Mouse (Mus musculus) common myeloid progenitor, adult 5-6 weeks (primary cell): ENCODE data around the gene Kcnd3. TPM values are rescaled to one million over a fixed set of nuclear protein-coding genes. Genes with fewer than 3 reads are reported as not detected.

Experiments
- ATAC-seq: replicated peaks from 2 replicates; pipeline ENCODE4 v1.8.0; 2016; ENCODE audit warnings: low read depth, mild to moderate bottlenecking, moderate TSS enrichment, inconsistent platforms; ENCODE audit not compliant: poor library complexity, severe bottlenecking
- total RNA-seq: library from RNA; stranded (forward); fragments of 200-1000, 187-1606 nt; gene quantifications from 2 replicates; pipeline ENCODE4 v1.2.3, GENCODE M21; 2017

Kcnd3 gene
- total RNA-seq, 1 experiment from 2014 or later, result not detected

- no peak for ATAC-seq
Observed at GRCm38 (mm10) chr3:105452556-105453213, 555 bp downstream of the Kcnd3 start.

DNA sequence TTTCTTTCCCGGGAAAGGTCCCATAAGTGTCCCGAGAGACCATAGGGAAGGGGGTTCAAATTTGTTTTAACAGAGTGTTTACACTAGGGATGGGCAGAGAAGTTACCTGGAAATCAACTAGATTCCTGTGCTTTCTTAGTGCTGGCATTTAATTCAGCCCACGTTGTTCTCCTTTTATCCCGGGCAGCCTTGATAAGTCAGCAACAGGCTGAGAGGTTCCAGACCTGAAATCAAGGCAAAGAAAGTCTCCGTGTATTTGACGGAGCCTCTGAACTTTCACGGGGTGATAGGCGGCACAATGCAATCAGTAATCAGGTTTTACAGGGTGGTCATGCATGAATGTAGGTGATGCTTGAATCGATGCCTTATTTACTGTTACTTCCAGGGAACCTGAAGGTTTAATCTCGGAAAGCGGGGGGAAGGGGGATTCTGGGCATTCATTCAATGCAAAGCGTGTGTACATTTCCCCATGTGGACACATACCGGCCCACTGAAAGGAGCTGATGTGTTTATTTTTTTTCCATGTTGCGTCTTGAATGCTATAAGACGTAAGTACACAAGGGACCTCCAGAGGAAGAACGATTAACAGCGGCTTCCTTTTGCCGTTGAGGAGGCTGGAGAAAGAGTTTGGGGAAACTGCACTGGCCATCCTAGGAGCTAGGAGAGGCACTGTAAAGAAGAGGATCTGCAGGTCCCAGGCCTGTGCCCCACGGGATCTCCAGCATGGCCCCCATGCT, 1.3 kb downstream of the Kcnd3 start:
- ATAC-seq, result no peak

DNA sequence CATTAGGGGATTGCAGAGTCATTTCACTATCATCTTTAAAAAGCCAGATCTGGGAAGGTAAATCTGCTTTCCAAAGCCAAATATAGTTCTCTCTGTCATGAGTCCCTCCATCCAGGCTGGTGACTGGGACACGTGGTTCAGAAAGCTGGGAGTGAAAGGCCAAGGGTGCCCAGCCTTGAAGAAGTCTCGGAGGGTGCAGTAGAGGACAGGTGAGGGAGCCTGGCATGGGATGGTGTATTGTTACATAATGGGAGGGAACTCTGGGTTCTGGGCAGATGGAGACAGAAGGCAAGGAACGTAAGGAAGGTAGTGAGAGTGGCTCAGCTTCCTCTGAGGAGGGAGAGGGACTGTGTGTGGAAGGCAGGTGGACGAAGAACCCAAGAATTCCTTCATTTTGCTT, 5.5 kb downstream of the Kcnd3 start:
- ATAC-seq, result no peak

- no peak for ATAC-seq
Observed at GRCm38 (mm10) chr3:105466538-105466937, 14.4 kb downstream of the Kcnd3 start.

DNA sequence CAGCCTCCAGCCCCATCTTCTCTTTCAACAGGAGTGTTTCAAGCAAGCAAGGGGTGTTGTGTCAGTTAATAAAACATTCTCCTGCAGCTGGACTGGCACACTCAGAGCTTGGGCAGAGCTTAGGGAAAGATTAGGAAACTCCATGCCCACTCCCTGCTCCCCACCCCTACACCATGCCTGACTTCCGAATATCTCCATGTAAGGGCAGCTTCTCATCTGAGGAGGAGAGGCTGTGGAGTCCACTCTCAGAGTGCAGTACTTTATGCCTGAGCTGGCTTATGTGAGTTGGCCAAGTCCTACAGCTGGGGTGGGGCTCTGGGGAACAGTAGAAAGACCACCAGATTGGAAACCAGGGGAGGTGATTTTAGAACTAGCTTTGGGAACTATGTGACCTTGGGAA, 20.4 kb downstream of the Kcnd3 start:
- no peak for ATAC-seq

- no peak for ATAC-seq
Observed at GRCm38 (mm10) chr3:105476408-105476807, 24.3 kb downstream of the Kcnd3 start.

- ATAC-seq, result no peak
Observed at GRCm38 (mm10) chr3:105478876-105479275, 26.7 kb downstream of the Kcnd3 start.

- ATAC-seq, result no peak
Observed at GRCm38 (mm10) chr3:105481419-105481818, 29.3 kb downstream of the Kcnd3 start.

DNA sequence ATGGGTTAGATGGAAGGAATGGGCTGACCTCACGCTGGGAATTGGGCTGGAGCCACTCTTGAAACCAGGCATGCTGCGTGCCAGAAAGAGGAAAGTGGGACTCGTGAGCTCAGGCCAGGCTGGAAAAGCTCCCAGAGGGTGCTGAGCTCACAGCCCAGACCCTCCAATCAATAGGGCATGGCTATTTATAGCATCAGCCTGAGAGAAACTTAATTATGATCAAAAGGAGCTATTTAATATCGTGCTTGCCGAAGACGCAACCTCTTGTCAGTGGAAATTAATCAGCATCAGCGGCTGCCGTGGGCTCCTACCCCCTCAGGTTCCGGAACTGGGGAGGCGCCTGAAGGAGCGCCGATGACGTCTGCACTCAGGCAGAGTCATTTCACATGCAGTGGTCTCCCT, 31.5 kb downstream of the Kcnd3 start:
- ATAC-seq, result no peak

DNA sequence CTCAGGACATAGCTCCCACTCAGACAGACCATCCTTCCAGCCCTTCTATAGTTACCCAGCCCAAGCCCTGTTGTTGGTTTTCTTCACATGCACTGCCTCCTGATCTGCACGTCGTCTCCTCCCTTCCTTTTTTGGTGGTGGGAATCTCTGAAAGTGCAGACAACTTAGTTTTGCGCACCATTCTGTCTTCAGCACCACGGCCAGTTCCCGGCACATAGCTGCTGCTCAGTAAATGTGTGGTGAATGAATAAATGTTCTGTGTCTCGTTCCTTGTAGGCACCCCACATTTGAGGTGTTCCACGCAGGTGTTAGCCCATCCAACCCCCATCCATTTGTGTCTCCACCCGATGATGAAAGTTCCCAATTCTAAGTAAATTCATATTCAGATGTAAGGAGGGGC, 35.0 kb downstream of the Kcnd3 start:
- ATAC-seq, result no peak; the same call in 1 of the 2 replicates

DNA sequence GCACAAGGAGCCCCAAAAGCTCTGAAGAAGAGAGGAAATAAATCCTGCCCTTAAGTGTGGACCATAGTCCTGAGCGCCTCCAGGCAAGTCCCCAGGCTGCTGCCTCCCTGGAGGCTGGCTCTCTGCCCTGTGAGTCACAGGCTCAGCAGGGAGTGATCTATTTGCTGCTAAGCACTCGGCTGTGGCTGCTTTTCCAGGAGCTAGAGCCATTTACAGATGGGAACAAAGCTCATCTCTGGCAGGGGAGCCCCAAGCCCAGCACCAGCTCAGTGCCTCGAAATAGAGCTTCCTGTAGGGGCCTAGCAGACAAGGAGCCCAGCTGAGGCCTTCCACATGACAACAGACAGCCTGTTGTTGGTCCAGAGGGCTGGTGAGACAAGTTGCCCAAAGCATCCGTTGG, 37.5 kb downstream of the Kcnd3 start:
- ATAC-seq, result no peak

GRCm38 (mm10) chr3:105494886-105495285, 42.8 kb downstream of the Kcnd3 start:
- no peak for ATAC-seq

DNA sequence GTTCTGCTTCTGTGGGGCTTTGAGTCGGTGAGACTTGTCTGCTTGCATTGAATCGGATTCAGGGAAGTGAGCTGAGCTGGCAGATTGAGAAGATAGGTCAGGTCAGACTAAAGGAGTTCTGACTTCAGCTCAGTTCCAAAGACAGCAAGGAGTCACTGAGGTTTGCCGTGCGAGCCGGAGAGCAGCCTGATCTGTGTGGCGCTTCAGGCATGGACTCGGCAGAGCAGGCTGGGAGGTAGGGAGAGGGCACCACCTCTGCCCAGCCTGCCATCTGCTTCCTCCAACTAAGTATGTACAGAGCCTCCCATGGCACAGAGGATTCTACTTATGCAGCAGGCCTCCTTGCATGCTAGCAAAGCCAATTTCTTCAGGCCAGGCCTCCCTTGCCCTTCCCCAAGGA, 44.1 kb downstream of the Kcnd3 start:
- no peak for ATAC-seq

GRCm38 (mm10) chr3:105496935-105497334, 44.8 kb downstream of the Kcnd3 start:
- ATAC-seq, result no peak

DNA sequence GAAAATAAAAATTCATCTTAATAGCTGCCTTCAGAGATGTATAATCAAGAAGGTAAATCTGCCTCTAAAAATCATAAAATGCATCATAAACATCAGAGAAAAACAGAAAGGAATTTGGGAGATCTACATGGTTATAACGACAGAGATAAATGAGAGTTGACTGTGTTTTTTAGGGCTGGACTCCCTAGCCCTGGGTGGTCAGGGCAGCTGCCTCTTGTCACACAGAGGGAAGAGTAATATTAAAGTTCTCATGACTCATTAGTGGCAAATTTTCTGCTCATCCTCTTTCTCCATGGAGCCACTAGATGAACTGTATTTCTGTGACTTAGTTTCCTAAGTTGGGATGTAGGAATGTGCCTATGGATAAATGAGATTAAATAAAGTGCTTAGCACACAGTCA, 48.9 kb downstream of the Kcnd3 start:
- no peak for ATAC-seq

DNA sequence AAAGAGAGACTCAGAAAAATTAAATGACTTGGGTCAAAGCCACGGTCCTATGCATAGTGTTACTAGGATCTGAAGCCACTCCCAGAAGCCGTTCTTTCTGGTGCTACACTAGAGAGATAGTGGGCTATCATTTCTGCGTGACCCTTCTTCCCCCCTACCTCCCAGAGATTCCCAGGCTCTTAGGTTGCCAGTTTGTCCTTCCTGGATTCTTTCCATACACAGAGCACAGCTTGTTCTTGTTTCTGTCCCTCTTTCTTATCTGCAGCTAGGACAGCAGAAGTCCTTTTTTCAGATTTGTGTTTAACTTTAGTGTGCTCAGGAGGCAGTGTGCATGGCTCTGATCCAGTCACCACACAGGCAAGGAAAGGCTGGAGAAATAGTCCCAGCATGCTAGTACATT, 52.1 kb downstream of the Kcnd3 start:
- no peak for ATAC-seq

- ATAC-seq, result no peak
Observed at GRCm38 (mm10) chr3:105505161-105505872, 53.2 kb downstream of the Kcnd3 start.

DNA sequence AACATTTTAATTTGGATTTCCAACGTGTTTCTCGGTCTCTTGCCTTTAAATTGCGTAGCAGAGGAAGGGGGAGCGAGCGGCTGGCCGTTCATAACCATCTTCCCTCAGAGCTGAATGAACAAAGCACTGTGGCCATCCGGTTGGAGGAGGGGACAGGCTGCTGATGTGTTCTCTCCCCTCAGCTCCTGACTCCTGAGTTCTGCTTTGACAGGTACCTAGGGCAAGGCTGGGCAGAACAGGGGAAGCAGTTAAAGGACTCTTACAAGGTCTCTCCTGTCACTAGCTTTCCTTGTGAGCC, 53.7 kb downstream of the Kcnd3 start:
- no peak for ATAC-seq

DNA sequence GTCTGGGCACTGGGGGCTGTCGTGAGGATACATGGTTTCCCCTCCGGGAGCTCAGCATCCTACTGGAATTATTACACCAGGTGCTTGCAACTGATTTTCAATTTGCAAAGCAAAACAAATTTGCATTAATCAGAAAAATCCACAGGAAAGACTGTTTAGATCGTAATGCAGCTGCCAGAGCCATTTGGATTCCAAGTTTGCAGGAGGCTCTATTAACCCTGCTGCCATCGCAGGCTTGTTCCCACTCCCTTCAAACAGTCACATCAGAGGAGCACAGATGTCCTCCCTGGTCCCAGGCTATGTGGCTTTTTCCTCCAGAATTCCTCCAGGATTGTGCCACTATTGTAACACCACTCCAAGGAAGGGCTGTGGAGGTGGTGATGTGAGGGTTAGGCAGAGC, 54.5 kb downstream of the Kcnd3 start:
- ATAC-seq, result no peak

GRCm38 (mm10) chr3:105509321-105509720, 57.2 kb downstream of the Kcnd3 start:
- no peak for ATAC-seq

DNA sequence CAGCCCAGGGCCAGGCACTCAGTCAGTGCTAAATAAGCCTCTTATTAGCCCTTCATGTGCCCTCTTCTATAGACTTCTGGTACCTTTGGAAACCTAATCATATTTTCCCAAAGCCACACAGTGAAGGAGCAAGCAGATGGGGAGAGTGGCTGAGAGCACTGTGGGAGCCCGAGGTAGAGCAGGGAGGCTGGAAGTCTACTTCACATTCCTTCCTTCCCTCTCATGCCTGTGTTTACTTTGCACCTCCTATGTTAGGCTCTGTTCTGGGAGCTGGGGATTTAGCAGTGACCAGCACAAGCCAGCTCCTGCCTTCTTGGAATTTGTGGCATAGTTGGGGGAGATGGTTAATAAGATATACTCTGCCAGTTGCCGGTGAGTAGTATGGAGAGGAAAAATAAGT, 59.7 kb downstream of the Kcnd3 start:
- no peak for ATAC-seq
